Mouse (Mus musculus) heart, adult 2 months (tissue): ENCODE measurements at regions not wholly inside any gene's neighbourhood (a gene's known extent, or its start where the extent isn't known, plus 50 kb on each side); places are given as distances from the start of the nearest gene placed in this dataset.

Experiments used
- CTCF ChIP-seq: fragments of 200-600 bp; IDR thresholded peaks from 2 replicates; pipeline ENCODE4 v1.8.1; 2022; ENCODE audit warnings: antibody characterized with exemption, mild to moderate bottlenecking, moderate library complexity
- EP300 ChIP-seq: fragments of 200-500 bp; IDR thresholded peaks from 2 replicates; pipeline ENCODE4 v1.6.1; 2011; ENCODE audit warnings: low read depth, low read length, control low read depth; ENCODE audit not compliant: insufficient read depth

DNA sequence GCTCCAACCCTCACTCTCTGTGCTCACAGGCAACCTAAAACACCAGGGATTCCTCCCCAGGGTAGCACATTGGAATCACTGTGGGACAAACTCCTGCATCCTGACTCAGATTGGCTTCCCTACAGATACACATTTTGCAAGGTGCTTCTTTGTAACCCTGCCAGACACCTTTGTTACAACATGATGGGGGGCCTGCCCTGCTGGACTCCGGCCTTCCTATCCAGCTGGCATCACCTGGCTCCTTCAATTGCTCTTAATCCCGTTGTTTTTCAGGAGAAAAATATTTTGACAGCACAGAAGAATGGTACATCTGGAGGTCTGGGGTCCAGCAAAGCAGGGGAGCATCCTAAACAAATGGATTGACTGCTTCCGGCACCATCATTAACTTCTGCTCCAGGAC lies 242.8 kb downstream of the Snx10 start:
- no peak for TF ChIP-seq CTCF
- TF ChIP-seq EP300 = no peak
